Mouse (Mus musculus) kidney, postnatal 0 days (tissue): ENCODE measurements around the gene Tmem116. TPM values are rescaled to one million over a fixed set of nuclear protein-coding genes. Genes with fewer than 3 reads are reported as not detected.

ENCODE experiments used
- ATAC-seq: fragments of 200-750 bp; cut with Nextera tagmentation; replicated peaks from 2 replicates; pipeline ENCODE4 v1.8.0; 2017; ENCODE audit warnings: low read depth, moderate number of reproducible peaks, moderate TSS enrichment, moderate library complexity; ENCODE audit not compliant: low FRiP score
- DNase-seq: peaks from one replicate; pipeline ENCODE4 v3.0.0-alpha.2; 2016; ENCODE audit warnings: low spot score
- H3K27ac ChIP-seq: fragments of 300-500 bp; sonication (generic); 2 replicates; pipeline ENCODE4 v1.5.1; 2014; ENCODE audit warnings: mild to moderate bottlenecking
- H3K27me3 ChIP-seq: fragments of 300-500 bp; sonication (generic); 2 replicates; pipeline ENCODE4 v1.6.1; 2014; ENCODE audit warnings: low read length, mixed read lengths; ENCODE audit not compliant: insufficient read depth
- H3K36me3 ChIP-seq: fragments of 300-500 bp; sonication (generic); 2 replicates; pipeline ENCODE4 v1.6.1; 2014; ENCODE audit warnings: low read length, mixed read lengths; ENCODE audit not compliant: insufficient read depth
- H3K4me1 ChIP-seq: fragments of 300-500 bp; sonication (generic); replicated peaks from 2 replicates; pipeline ENCODE4 v1.6.1; 2014; ENCODE audit warnings: antibody characterized with exemption, low read length, mixed read lengths; ENCODE audit not compliant: insufficient read depth
- H3K4me2 ChIP-seq: fragments of 300-500 bp; sonication (generic); 2 replicates; pipeline ENCODE4 v1.6.1; 2014; ENCODE audit warnings: mild to moderate bottlenecking, low read length, moderate library complexity, mixed read lengths
- H3K4me3 ChIP-seq: fragments of 300-500 bp; sonication (generic); replicated peaks from 2 replicates; pipeline ENCODE4 v1.5.1; 2014; ENCODE audit warnings: low read depth, low read length
- H3K9ac ChIP-seq: fragments of 300-500 bp; sonication (generic); 2 replicates; pipeline ENCODE4 v1.6.1; 2014; ENCODE audit warnings: low read depth, low read length
- H3K9me3 ChIP-seq: fragments of 300-500 bp; sonication (generic); replicated peaks from 2 replicates; pipeline ENCODE4 v1.6.1; 2016; ENCODE audit warnings: low read length, inconsistent platforms, mixed read lengths
- CTCF ChIP-seq: IDR thresholded peaks from 2 replicates; pipeline ENCODE4 v1.5.1; 2016; ENCODE audit warnings: antibody characterized with exemption, low read depth, mild to moderate bottlenecking, moderate library complexity
- WGBS: fragments of 180-500 bp; shearing (Covaris S2); extraction: QIAGEN DNeasy Blood & Tissue Kit; methylation state at CpG from one replicate; pipeline ENCODE4 v1.1.7; 2014; 5-methylcytosine and 5-hydroxymethylcytosine counted together
- polyA plus RNA-seq: library from polyadenylated mRNA; unstranded; fragments of >200 nt; fragmentation: Nextera tagmentation; extraction: Ambion mirVana; gene quantifications from 2 replicates; pipeline ENCODE4 v1.2.1, GENCODE M21; 2015

Tmem116 gene
- polyA plus RNA-seq, 1 experiment from 2014 or later, result 32.7 TPM

- Histone ChIP-seq H3K4me2 (no peak overlapping the region), H3K9ac (no peak overlapping the region), H3K27ac (no peak overlapping the region), H3K9me3 (no peaks in the 10 kb centered on the region), H3K27me3 (no peaks in the 10 kb centered on the region), H3K4me1 (peaks cover 7% of the 10 kb centered on the region), H3K36me3 (0 out of 2 replicates have a peak, but pooled peaks cover 7% of the 10 kb centered on the region), H3K4me3 (no peak overlapping the region)
- WGBS, result 81% methylated on average over 7 of the region's 7 CpGs
- ATAC-seq (no peak), DNase-seq (no peak)
- peak; percentile 42 for TF ChIP-seq CTCF
Measured at GRCm38 (mm10) chr5:121541235-121541634, 89.5 kb downstream of the Tmem116 start.

- no peak for ATAC-seq
- DNase-seq, result no peak
- Histone ChIP-seq H3K4me3 (no peak overlapping the region), H3K36me3 (0 out of 2 replicates have a peak, but pooled peaks cover 4% of the 10 kb centered on the region), H3K9ac (no peak overlapping the region), H3K9me3 (no peaks in the 10 kb centered on the region), H3K4me2 (no peak overlapping the region), H3K4me1 (peaks cover 7% of the 10 kb centered on the region), H3K27ac (no peak overlapping the region), H3K27me3 (no peaks in the 10 kb centered on the region)
- no peak for TF ChIP-seq CTCF
- 57% methylated on average over 3 of the region's 3 CpGs for WGBS
Measured at GRCm38 (mm10) chr5:121543370-121543769, 91.7 kb downstream of the Tmem116 start.

- under 1% methylated on average over 62 of the region's 97 CpGs for WGBS
Measured at GRCm38 (mm10) chr5:121544910-121545792, 93.5 kb downstream of the Tmem116 start, which contains the start of the genes Adam1a and Gm42878. Gene Adam1a, minus strand, starts transcription at chr5:121545482. Gene Gm42878, minus strand, starts transcription at chr5:121545482.

GRCm38 (mm10) chr5:121545793-121546529, 94.3 kb downstream of the Tmem116 start, which contains the start of gene Mapkapk5:
Gene Mapkapk5, minus strand, starts transcription at chr5:121545905.
- ATAC-seq (peak; percentile 93), DNase-seq (peak; percentile 97)
- Histone ChIP-seq H3K4me1 (peaks cover 7% of the 10 kb centered on the region), H3K27ac (peak within 1 kb of the TSS; percentile 95), H3K36me3 (no peaks in the 10 kb centered on the region), H3K4me2 (peak within 1 kb of the TSS; percentile 75), H3K27me3 (no peaks in the 10 kb centered on the region), H3K9ac (peak within 1 kb of the TSS; percentile 98), H3K4me3 (peak within 1 kb of the TSS; percentile 57), H3K9me3 (no peaks in the 10 kb centered on the region)
- no peak for TF ChIP-seq CTCF
- 1% methylated on average over 55 of the region's 55 CpGs for WGBS

More at GRCm38 (mm10) chr5:121544910-121545792, 93.5 kb downstream of the Tmem116 start, which contains the start of the genes Adam1a and Gm42878:
- Histone ChIP-seq H3K36me3 (no peaks in the 10 kb centered on the region), H3K9ac (peak within 1 kb of the TSS; percentile 98), H3K4me1 (peaks cover 7% of the 10 kb centered on the region), H3K9me3 (no peaks in the 10 kb centered on the region), H3K4me2 (peak within 1 kb of the TSS; percentile 75), H3K4me3 (peak within 1 kb of the TSS; percentile 57), H3K27ac (peak within 1 kb of the TSS; percentile 95), H3K27me3 (no peaks in the 10 kb centered on the region)
- peak; percentile 63 for ATAC-seq
- no peak for TF ChIP-seq CTCF
- peak; percentile 33 for DNase-seq

- ATAC-seq (peak; percentile 23; the same call in 1 of the 2 replicates), DNase-seq (peak; percentile 83)
- Histone ChIP-seq H3K4me2 (peak overlapping the region; percentile 69), H3K4me3 (peak overlapping the region; percentile 57), H3K27ac (peak overlapping the region; percentile 95; the same call in 1 of the 2 replicates), H3K9me3 (no peaks in the 10 kb centered on the region), H3K36me3 (no peaks in the 10 kb centered on the region), H3K4me1 (peaks cover 7% of the 10 kb centered on the region), H3K27me3 (no peaks in the 10 kb centered on the region), H3K9ac (peak overlapping the region; percentile 98)
- TF ChIP-seq CTCF, result peak; percentile 65
- 26% methylated on average over 6 of the region's 6 CpGs for WGBS
Measured at GRCm38 (mm10) chr5:121546530-121546895, 94.8 kb downstream of the Tmem116 start.

GRCm38 (mm10) chr5:121547084-121547483, 95.4 kb downstream of the Tmem116 start:
- H3K9ac ChIP-seq, result no peak overlapping the region
- H3K9me3 ChIP-seq, result no peaks in the 10 kb centered on the region
- H3K27me3 ChIP-seq, result no peaks in the 10 kb centered on the region
- no peak overlapping the region for H3K4me3 ChIP-seq
- peak overlapping the region; percentile 69; the same call in 1 of the 2 replicates for H3K4me2 ChIP-seq
- H3K4me1 ChIP-seq, result peaks cover 7% of the 10 kb centered on the region
- H3K27ac ChIP-seq, result no peak overlapping the region
- DNase-seq (no peak), ATAC-seq (no peak)
- WGBS, result 88% methylated on average over 3 of the region's 3 CpGs
- no peaks in the 10 kb centered on the region for H3K36me3 ChIP-seq
- TF ChIP-seq CTCF, result no peak
